Mouse (Mus musculus): ENCODE measurements around the gene Prr13. TPM values are rescaled to one million over a fixed set of nuclear protein-coding genes. Genes with fewer than 3 reads are reported as not detected.

Gene Prr13
- total RNA-seq (2021) = 10 to 100 TPM; 23.3 to 27.3 TPM

GRCm38 (mm10) chr15:102458904-102459317, at the start of gene Prr13:
Prr13 (plus strand) TSS chr15:102459028.
- intact Hi-C loops (cut with DNase I) = loop anchor here (5.0 kb wide), 1 partner anchor 67 kb away; no protein-coding TSS in a partner anchor
- DNase-seq = peak; percentile 92 to 93

GRCm38 (mm10) chr15:102409286-102409685, 49.5 kb upstream of the Prr13 start:
- intact Hi-C loops (cut with DNase I) = no loop called here
- DNase-seq = no peak

- no peak for DNase-seq
- intact Hi-C loops (cut with DNase I) = no loop called here
Measured at GRCm38 (mm10) chr15:102411077-102411476, 47.8 kb upstream of the Prr13 start.

- DNase-seq = no peak
- intact Hi-C loops (cut with DNase I) = no loop called here
Measured at GRCm38 (mm10) chr15:102413687-102414086, 45.1 kb upstream of the Prr13 start.

GRCm38 (mm10) chr15:102417524-102417923, 41.3 kb upstream of the Prr13 start:
- intact Hi-C loops (cut with DNase I) = no loop called here
- no peak for DNase-seq

- intact Hi-C loops (cut with DNase I) = loop anchor here (1.0 kb wide), 1 partner anchor 40 kb away; no protein-coding TSS in a partner anchor
- no peak for DNase-seq
Measured at GRCm38 (mm10) chr15:102420986-102421385, 37.8 kb upstream of the Prr13 start.

GRCm38 (mm10) chr15:102421437-102421836, 37.4 kb upstream of the Prr13 start:
- DNase-seq = peak; percentile 60 to 78

GRCm38 (mm10) chr15:102423602-102424240, 35.1 kb upstream of the Prr13 start:
- intact Hi-C loops (cut with DNase I) = no loop called here
- no peak for DNase-seq

More at GRCm38 (mm10) chr15:102421437-102421836, 37.4 kb upstream of the Prr13 start:
- intact Hi-C loops (cut with DNase I) = loop anchor here (1.0 kb wide), 1 partner anchor 40 kb away; no protein-coding TSS in a partner anchor

GRCm38 (mm10) chr15:102424657-102425056, 34.2 kb upstream of the Prr13 start:
- DNase-seq = no peak
- intact Hi-C loops (cut with DNase I) = no loop called here

- intact Hi-C loops (cut with DNase I) = no loop called here
- no peak for DNase-seq
Measured at GRCm38 (mm10) chr15:102426963-102427362, 31.9 kb upstream of the Prr13 start.

- intact Hi-C loops (cut with DNase I) = no loop called here
- DNase-seq = no peak
Measured at GRCm38 (mm10) chr15:102432046-102432445, 26.8 kb upstream of the Prr13 start.

GRCm38 (mm10) chr15:102433173-102433572, 25.7 kb upstream of the Prr13 start:
- intact Hi-C loops (cut with DNase I) = no loop called here
- DNase-seq = no peak

GRCm38 (mm10) chr15:102442490-102442889, 16.3 kb upstream of the Prr13 start:
- intact Hi-C loops (cut with DNase I) = loop anchor here (1.0 kb wide), 1 partner anchor 60 kb away; no protein-coding TSS in a partner anchor
- DNase-seq = peak; percentile 89 to 94

- no peak for DNase-seq
- intact Hi-C loops (cut with DNase I) = no loop called here
Measured at GRCm38 (mm10) chr15:102445146-102445545, 13.7 kb upstream of the Prr13 start, which contains the start of gene Amhr2. Amhr2 (plus strand) TSS chr15:102445367.

GRCm38 (mm10) chr15:102446448-102446847, 12.4 kb upstream of the Prr13 start:
- intact Hi-C loops (cut with DNase I) = no loop called here
- DNase-seq = no peak

GRCm38 (mm10) chr15:102449366-102449765, 9.5 kb upstream of the Prr13 start:
- intact Hi-C loops (cut with DNase I) = no loop called here
- DNase-seq = no peak

GRCm38 (mm10) chr15:102450928-102451327, 7.9 kb upstream of the Prr13 start:
- intact Hi-C loops (cut with DNase I) = no loop called here
- DNase-seq = no peak

GRCm38 (mm10) chr15:102451666-102452430, 7.0 kb upstream of the Prr13 start:
- DNase-seq = no peak
- intact Hi-C loops (cut with DNase I) = no loop called here

GRCm38 (mm10) chr15:102455993-102456392, 2.8 kb upstream of the Prr13 start:
- no peak for DNase-seq
- intact Hi-C loops (cut with DNase I) = loop anchor here (5.0 kb wide), 1 partner anchor 64 kb away; no protein-coding TSS in a partner anchor

- intact Hi-C loops (cut with DNase I) = loop anchor here (5.0 kb wide), 1 partner anchor 66 kb away; no protein-coding TSS in a partner anchor
- DNase-seq = peak; percentile 22 to 32
Measured at GRCm38 (mm10) chr15:102458050-102458736, 635 bp upstream of the Prr13 start.

GRCm38 (mm10) chr15:102459381-102459780, 553 bp downstream of the Prr13 start:
- DNase-seq = no peak
- intact Hi-C loops (cut with DNase I) = loop anchor here (5.0 kb wide), 1 partner anchor 67 kb away; no protein-coding TSS in a partner anchor
